Mouse (Mus musculus): Measurements from ENCODE around the gene Hk2. TPM values are rescaled to one million over a fixed set of nuclear protein-coding genes. Genes with fewer than 3 reads are reported as not detected.
A peak's percentile ranks its signal among the peaks of the same experiment; 100 is the strongest.

The Hk2 gene
- polyA plus RNA-seq, 1 experiment from 2014 or later, result 4.8 TPM

DNA sequence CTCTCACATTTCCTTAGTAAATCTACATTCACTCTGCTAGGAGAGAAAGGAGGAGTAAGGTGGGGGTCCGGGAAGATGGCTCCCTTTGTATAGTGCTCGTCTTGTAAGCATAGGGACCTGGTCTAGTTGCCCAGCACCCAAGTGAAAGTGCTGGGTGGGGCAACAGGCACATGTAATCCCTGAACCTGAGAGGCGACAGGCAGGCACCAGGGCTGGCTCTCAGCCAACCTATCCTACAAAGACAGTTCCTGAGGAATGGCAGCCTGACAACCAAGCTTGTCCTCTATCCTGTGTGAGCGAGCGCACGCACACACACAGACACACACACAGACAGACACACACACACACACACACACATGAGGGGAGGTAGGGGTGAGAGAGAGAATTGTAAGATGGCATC lies 32.2 kb upstream of the Hk2 start:
- H3K36me3 ChIP-seq (ENCODE audit: insufficient read depth, low read length), result no peaks in the 10 kb centered on the region
- 55% methylated on average over 6 of the region's 6 CpGs for WGBS
- ATAC-seq, result no peak
- DNase-seq (ENCODE audit: low spot score), result peak; percentile 39
- H3K27me3 ChIP-seq (replicated peaks; ENCODE audit: insufficient read depth, low read length), result no peaks in the 10 kb centered on the region
- H3K4me3 ChIP-seq (ENCODE audit: low read depth, low read length), result no peak overlapping the region
- TF ChIP-seq CTCF (IDR thresholded peaks at IDR 0.05), result no peak
- TF ChIP-seq EP300 (IDR thresholded peaks at IDR 0.05), result no peak
- no peak overlapping the region for H3K9ac ChIP-seq (replicated peaks; ENCODE audit: low read depth)
- H3K4me1 ChIP-seq (ENCODE audit: insufficient read depth, low read depth, low read length), result no peaks in the 10 kb centered on the region
- H3K27ac ChIP-seq (ENCODE audit: low read length), result no peak overlapping the region
- no peak overlapping the region for H3K4me2 ChIP-seq (replicated peaks; ENCODE audit: low read depth, low read length)
- H3K9me3 ChIP-seq (ENCODE audit: low read length), result no peaks in the 10 kb centered on the region

DNA sequence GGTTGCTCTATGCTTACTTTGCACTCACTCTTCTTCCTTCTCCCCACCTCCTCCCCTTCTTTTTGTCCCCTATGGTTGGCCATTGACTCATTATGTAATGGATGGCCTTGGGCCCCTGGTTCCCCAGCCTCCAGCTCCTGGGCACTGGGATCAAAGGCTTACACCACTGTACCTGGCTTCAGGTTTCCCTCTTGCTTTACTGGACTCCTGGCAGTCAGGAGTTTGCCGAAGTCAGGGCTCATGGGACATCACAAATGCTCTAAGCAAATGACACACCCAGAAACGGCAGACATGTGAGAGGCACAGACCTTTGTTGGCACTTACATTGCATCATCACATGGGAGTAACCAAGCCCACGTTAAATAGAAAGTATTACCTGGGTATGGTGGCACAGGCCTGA lies 31.6 kb upstream of the Hk2 start:
- Histone ChIP-seq H3K9ac (replicated peaks; ENCODE audit: low read depth) (no peak overlapping the region), H3K36me3 (ENCODE audit: insufficient read depth, low read length) (no peaks in the 10 kb centered on the region), H3K4me3 (ENCODE audit: low read depth, low read length) (no peak overlapping the region), H3K9me3 (ENCODE audit: low read length) (no peaks in the 10 kb centered on the region), H3K27me3 (replicated peaks; ENCODE audit: insufficient read depth, low read length) (no peaks in the 10 kb centered on the region), H3K27ac (ENCODE audit: low read length) (no peak overlapping the region), H3K4me1 (ENCODE audit: insufficient read depth, low read depth, low read length) (no peaks in the 10 kb centered on the region), H3K4me2 (replicated peaks; ENCODE audit: low read depth, low read length) (no peak overlapping the region)
- no peak for ATAC-seq
- TF ChIP-seq CTCF (IDR thresholded peaks at IDR 0.05), result no peak
- no peak for TF ChIP-seq EP300 (IDR thresholded peaks at IDR 0.05)
- WGBS, result 53% methylated on average over 3 of the region's 3 CpGs
- no peak for DNase-seq (ENCODE audit: low spot score)

DNA sequence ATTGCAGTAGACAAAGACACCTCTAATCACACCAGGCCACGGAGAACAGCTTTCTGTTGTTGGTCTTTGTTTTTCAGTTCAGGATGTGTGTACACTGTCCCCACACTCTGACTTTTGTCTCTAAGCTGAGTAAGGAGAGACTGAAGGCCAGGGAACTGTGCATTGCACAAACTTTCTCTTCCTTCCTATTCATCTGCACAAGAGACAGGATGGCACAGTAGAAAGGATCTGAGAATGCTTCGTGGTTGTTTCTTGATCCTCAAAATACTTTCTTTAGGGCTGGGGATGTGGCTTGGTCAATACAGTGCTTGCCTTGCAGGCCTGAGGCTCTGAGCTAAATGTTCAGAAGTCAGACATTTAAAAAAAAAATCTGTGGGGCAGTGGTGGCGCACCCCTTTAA lies 30.7 kb upstream of the Hk2 start:
- no peak for DNase-seq (ENCODE audit: low spot score)
- H3K9me3 ChIP-seq (ENCODE audit: low read length), result no peaks in the 10 kb centered on the region
- TF ChIP-seq CTCF (IDR thresholded peaks at IDR 0.05) (no peak), EP300 (IDR thresholded peaks at IDR 0.05) (no peak)
- no peak for ATAC-seq
- H3K4me1 ChIP-seq (ENCODE audit: insufficient read depth, low read depth, low read length), result no peaks in the 10 kb centered on the region
- H3K27me3 ChIP-seq (replicated peaks; ENCODE audit: insufficient read depth, low read length), result no peaks in the 10 kb centered on the region
- H3K9ac ChIP-seq (replicated peaks; ENCODE audit: low read depth), result no peak overlapping the region
- H3K36me3 ChIP-seq (ENCODE audit: insufficient read depth, low read length), result no peaks in the 10 kb centered on the region
- no peak overlapping the region for H3K27ac ChIP-seq (ENCODE audit: low read length)
- H3K4me2 ChIP-seq (replicated peaks; ENCODE audit: low read depth, low read length), result no peak overlapping the region
- WGBS, result 66% methylated on average over 3 of the region's 3 CpGs
- H3K4me3 ChIP-seq (ENCODE audit: low read depth, low read length), result no peak overlapping the region

DNA sequence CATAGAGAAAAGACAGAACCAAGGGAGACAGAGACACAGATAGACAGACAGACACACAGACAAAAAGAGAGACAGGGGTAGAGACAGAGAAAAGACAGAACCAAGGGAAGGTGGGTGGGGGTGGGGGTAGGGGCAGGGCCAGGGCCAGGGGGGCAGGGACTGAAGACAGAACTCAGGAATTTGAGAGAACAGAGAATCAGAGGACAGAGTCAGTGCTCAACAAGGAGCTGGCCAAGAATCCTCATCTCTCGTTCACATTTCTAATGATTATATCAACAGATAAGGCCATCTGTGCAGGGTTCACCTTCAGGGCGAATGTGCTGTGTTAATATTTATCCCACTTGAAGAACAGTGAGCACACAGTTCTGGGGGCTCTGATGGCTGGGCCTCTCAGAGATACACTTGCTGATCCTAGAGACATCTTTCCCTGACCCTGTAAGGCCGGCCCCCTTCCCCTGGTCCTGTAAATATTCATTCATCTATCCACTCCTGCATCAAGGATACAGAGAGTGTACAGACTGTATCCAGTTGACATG lies 24.0 kb upstream of the Hk2 start:
- no peaks in the 10 kb centered on the region for H3K9me3 ChIP-seq (ENCODE audit: low read length)
- no peaks in the 10 kb centered on the region for H3K4me1 ChIP-seq (ENCODE audit: insufficient read depth, low read depth, low read length)
- 18% methylated on average over 3 of the region's 3 CpGs for WGBS
- H3K9ac ChIP-seq (replicated peaks; ENCODE audit: low read depth), result no peak overlapping the region
- no peak overlapping the region for H3K27ac ChIP-seq (ENCODE audit: low read length)
- H3K4me3 ChIP-seq (ENCODE audit: low read depth, low read length), result no peak overlapping the region
- no peak for ATAC-seq
- H3K4me2 ChIP-seq (replicated peaks; ENCODE audit: low read depth, low read length), result no peak overlapping the region
- H3K27me3 ChIP-seq (replicated peaks; ENCODE audit: insufficient read depth, low read length), result no peaks in the 10 kb centered on the region
- no peak for DNase-seq (ENCODE audit: low spot score)
- H3K36me3 ChIP-seq (ENCODE audit: insufficient read depth, low read length), result no peaks in the 10 kb centered on the region
- no peak for TF ChIP-seq EP300 (IDR thresholded peaks at IDR 0.05)
- TF ChIP-seq CTCF (IDR thresholded peaks at IDR 0.05), result no peak

DNA sequence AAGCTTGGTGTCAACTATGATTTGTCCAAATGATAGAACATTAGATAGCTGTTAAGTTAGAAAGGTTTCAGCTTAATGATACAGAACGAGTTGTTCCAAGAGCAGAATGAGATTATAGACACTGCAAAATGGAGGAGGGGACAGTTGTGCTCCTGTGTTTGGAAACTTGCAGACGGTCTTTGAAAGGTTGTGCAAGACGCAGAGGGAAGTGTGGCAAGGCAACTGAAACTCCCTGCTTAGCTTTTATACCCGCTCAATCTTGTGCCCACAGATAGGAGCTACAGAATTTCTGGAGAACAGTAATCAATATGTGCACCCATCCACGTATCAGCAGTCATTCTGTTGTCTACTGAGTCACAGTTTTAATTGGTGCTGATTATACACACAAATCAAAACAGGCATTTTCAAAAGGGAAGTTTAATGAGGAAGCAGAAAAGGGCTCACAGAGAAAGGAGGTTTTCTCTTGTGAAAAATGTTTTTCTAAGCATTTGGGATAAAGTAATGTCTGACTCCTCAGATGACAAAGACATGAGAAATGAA lies 23.1 kb upstream of the Hk2 start:
- H3K4me3 ChIP-seq (ENCODE audit: low read depth, low read length), result no peak overlapping the region
- WGBS, result 42% methylated on average over 5 of the region's 5 CpGs
- ATAC-seq (0 out of 2 replicates have a peak, but pooled peaks have one; percentile 44), DNase-seq (ENCODE audit: low spot score) (peak; percentile 64)
- no peaks in the 10 kb centered on the region for H3K27me3 ChIP-seq (replicated peaks; ENCODE audit: insufficient read depth, low read length)
- TF ChIP-seq CTCF (IDR thresholded peaks at IDR 0.05), result no peak
- TF ChIP-seq EP300 (IDR thresholded peaks at IDR 0.05), result no peak
- no peak overlapping the region for H3K4me2 ChIP-seq (replicated peaks; ENCODE audit: low read depth, low read length)
- no peaks in the 10 kb centered on the region for H3K36me3 ChIP-seq (ENCODE audit: insufficient read depth, low read length)
- no peak overlapping the region for H3K27ac ChIP-seq (ENCODE audit: low read length)
- no peak overlapping the region for H3K9ac ChIP-seq (replicated peaks; ENCODE audit: low read depth)
- no peaks in the 10 kb centered on the region for H3K4me1 ChIP-seq (ENCODE audit: insufficient read depth, low read depth, low read length)
- H3K9me3 ChIP-seq (ENCODE audit: low read length), result no peaks in the 10 kb centered on the region

DNA sequence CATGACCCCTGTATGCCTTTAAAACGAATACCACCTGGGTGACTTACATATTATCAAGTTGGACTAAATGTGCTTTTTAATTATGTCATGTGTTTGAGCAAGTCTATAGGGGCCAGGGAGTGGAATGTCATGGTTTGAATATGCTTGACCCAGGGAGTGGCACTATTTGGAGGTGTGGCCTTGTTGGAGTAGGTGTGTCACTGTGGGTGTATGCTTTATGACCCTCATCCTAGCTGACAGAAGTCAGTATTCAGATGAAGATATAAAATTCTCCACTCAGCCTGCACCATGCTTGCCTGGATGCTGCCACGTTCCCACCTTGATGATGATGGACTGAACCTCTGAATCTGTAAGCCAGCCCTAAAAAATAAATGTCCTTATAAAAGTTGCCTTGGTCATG lies 16.6 kb upstream of the Hk2 start:
- Histone ChIP-seq H3K4me2 (replicated peaks; ENCODE audit: low read depth, low read length) (no peak overlapping the region), H3K4me1 (ENCODE audit: insufficient read depth, low read depth, low read length) (no peaks in the 10 kb centered on the region), H3K4me3 (ENCODE audit: low read depth, low read length) (no peak overlapping the region), H3K27ac (ENCODE audit: low read length) (no peak overlapping the region), H3K9me3 (ENCODE audit: low read length) (no peaks in the 10 kb centered on the region), H3K36me3 (ENCODE audit: insufficient read depth, low read length) (no peaks in the 10 kb centered on the region), H3K9ac (replicated peaks; ENCODE audit: low read depth) (no peak overlapping the region), H3K27me3 (replicated peaks; ENCODE audit: insufficient read depth, low read length) (no peaks in the 10 kb centered on the region)
- TF ChIP-seq CTCF (IDR thresholded peaks at IDR 0.05) (no peak), EP300 (IDR thresholded peaks at IDR 0.05) (no peak)
- 84% methylated on average over 2 of the region's 2 CpGs for WGBS
- DNase-seq (ENCODE audit: low spot score) (no peak), ATAC-seq (no peak)

DNA sequence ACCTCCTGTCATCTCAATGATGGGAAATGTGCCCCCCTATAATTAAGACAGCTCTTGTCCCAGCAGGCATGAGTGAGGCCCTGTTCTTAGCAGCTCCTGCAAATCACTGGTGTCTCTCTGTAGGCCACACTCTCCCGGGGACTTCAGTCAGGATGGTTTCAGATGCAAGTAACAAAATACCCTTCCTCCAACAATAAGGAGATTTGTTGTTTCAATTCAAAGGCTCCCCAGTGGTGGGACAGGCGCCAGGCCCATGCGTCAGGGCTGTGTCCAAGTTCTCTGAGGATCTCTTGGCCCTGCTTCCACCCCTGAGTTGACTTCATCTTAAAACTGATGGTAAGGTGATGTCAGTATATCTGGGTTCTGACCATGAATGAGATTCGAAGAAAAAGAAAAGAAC lies 9.7 kb upstream of the Hk2 start:
- WGBS, result 79% methylated on average over 4 of the region's 4 CpGs
- Histone ChIP-seq H3K9me3 (ENCODE audit: low read length) (no peaks in the 10 kb centered on the region), H3K36me3 (ENCODE audit: insufficient read depth, low read length) (no peaks in the 10 kb centered on the region), H3K9ac (replicated peaks; ENCODE audit: low read depth) (no peak overlapping the region), H3K27ac (ENCODE audit: low read length) (no peak overlapping the region), H3K4me1 (ENCODE audit: insufficient read depth, low read depth, low read length) (no peaks in the 10 kb centered on the region), H3K27me3 (replicated peaks; ENCODE audit: insufficient read depth, low read length) (no peaks in the 10 kb centered on the region), H3K4me3 (ENCODE audit: low read depth, low read length) (no peak overlapping the region), H3K4me2 (replicated peaks; ENCODE audit: low read depth, low read length) (no peak overlapping the region)
- no peak for TF ChIP-seq CTCF (IDR thresholded peaks at IDR 0.05)
- TF ChIP-seq EP300 (IDR thresholded peaks at IDR 0.05), result no peak
- DNase-seq (ENCODE audit: low spot score), result no peak
- ATAC-seq, result no peak

All from lung, postnatal 0 days (tissue).